Mouse (Mus musculus) midbrain, embryonic 11.5 days (tissue): ENCODE measurements around the gene Ampd3. TPM values are rescaled to one million over a fixed set of nuclear protein-coding genes. Genes with fewer than 3 reads are reported as not detected.

ENCODE experiments used
- ATAC-seq: fragments of 200-750 bp; cut with Nextera tagmentation; 2 replicates; pipeline ENCODE4 v1.8.0; 2017; ENCODE audit warnings: moderate TSS enrichment, moderate library complexity; ENCODE audit not compliant: low FRiP score
- DNase-seq: peaks from one replicate; pipeline ENCODE4 v3.0.0; 2015; ENCODE audit warnings: low spot score; ENCODE audit errors: missing footprints
- H3K27ac ChIP-seq: fragments of 300-500 bp; sonication (generic); 2 replicates; pipeline ENCODE4 v1.5.1; 2014; ENCODE audit warnings: low read depth, low read length
- H3K27me3 ChIP-seq: fragments of 300-500 bp; sonication (generic); 2 replicates; pipeline ENCODE4 v1.6.1; 2014; ENCODE audit warnings: mild to moderate bottlenecking, low read length, moderate library complexity, mixed read lengths; ENCODE audit not compliant: control insufficient read depth, insufficient read depth
- H3K36me3 ChIP-seq: fragments of 300-500 bp; sonication (generic); 2 replicates; pipeline ENCODE4 v1.6.1; 2014; ENCODE audit warnings: mild to moderate bottlenecking, low read length, moderate library complexity, mixed read lengths; ENCODE audit not compliant: control insufficient read depth, insufficient read depth
- H3K4me1 ChIP-seq: fragments of 300-500 bp; sonication (generic); 2 replicates; pipeline ENCODE4 v1.6.1; 2014; ENCODE audit warnings: low read length; ENCODE audit not compliant: control insufficient read depth, insufficient read depth
- H3K4me2 ChIP-seq: fragments of 300-500 bp; sonication (generic); 2 replicates; pipeline ENCODE4 v1.6.1; 2014; ENCODE audit warnings: mild to moderate bottlenecking, moderate library complexity
- H3K4me3 ChIP-seq: fragments of 300-500 bp; sonication (generic); 2 replicates; pipeline ENCODE4 v1.5.1; 2014; ENCODE audit warnings: low read depth, low read length
- H3K9ac ChIP-seq: fragments of 300-500 bp; sonication (generic); 2 replicates; pipeline ENCODE4 v1.6.1; 2014; ENCODE audit warnings: low read length
- H3K9me3 ChIP-seq: fragments of 300-500 bp; sonication (generic); 2 replicates; pipeline ENCODE4 v1.6.1; 2016; ENCODE audit warnings: low read length; ENCODE audit not compliant: control insufficient read depth
- WGBS: fragments of 180-500 bp; shearing (Covaris S2); extraction: QIAGEN DNeasy Blood & Tissue Kit; methylation state at CpG from one replicate; pipeline ENCODE4 v1.1.7; 2014; 5-methylcytosine and 5-hydroxymethylcytosine counted together
- polyA plus RNA-seq: library from polyadenylated mRNA; unstranded; fragments of >200 nt; fragmentation: Nextera tagmentation; extraction: Ambion mirVana; gene quantifications from 2 replicates; pipeline ENCODE4 v1.2.1, GENCODE M21; 2014

The Ampd3 gene
- polyA plus RNA-seq, 1 experiment from 2014 or later: 1.4 TPM

DNA sequence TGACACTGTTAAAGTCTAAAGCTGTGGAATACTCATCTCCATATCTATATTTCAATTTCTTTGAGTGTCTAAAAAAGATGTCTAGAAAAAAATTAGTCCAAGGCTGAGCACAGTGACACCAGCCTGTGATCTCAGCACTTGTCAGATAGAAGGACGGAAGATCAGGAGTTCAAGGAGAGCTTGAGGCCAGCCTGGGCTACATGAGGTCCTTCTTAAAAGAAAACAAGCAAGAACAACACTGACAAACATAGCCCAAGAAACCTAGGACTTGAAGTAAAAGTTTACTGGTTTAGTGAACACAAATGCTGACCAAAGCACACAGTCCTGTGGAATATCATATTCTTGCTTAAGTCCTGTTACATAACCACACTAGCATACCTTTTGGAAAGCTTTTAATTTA lies 66.0 kb downstream of the Ampd3 start:
- no peak overlapping the region for H3K9ac ChIP-seq
- WGBS: 96% methylated on average over 1 of the region's 1 CpGs
- H3K4me2 ChIP-seq: no peak overlapping the region
- no peak for ATAC-seq
- no peaks in the 10 kb centered on the region for H3K4me1 ChIP-seq
- no peaks in the 10 kb centered on the region for H3K36me3 ChIP-seq
- DNase-seq: no peak
- H3K9me3 ChIP-seq: no peaks in the 10 kb centered on the region
- H3K27ac ChIP-seq: no peak overlapping the region
- H3K4me3 ChIP-seq: no peak overlapping the region
- H3K27me3 ChIP-seq: no peaks in the 10 kb centered on the region

DNA sequence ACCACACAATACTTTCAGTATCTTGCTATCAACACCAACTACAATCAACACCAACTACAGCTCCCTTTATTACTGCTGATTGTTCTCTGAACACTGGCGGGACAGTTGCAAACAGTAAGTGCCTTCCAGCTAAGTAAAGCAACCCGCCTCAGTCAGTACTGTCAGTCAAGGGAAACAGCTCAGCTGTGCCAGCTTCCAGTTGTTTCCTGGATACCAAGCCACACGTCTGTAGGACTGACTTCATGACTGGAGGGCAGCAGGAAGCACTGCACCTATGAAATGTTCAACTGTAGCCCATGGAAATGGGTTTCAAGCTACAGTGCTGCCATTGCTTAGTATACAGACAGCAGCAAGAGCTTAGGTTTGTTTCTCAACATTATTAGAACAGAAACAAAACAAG lies 66.5 kb downstream of the Ampd3 start:
- Histone ChIP-seq H3K27me3 (no peaks in the 10 kb centered on the region), H3K36me3 (no peaks in the 10 kb centered on the region), H3K9ac (no peak overlapping the region), H3K9me3 (no peaks in the 10 kb centered on the region), H3K27ac (no peak overlapping the region), H3K4me2 (no peak overlapping the region), H3K4me3 (no peak overlapping the region), H3K4me1 (no peaks in the 10 kb centered on the region)
- WGBS: 72% methylated on average over 3 of the region's 3 CpGs
- DNase-seq: no peak
- ATAC-seq: no peak

DNA sequence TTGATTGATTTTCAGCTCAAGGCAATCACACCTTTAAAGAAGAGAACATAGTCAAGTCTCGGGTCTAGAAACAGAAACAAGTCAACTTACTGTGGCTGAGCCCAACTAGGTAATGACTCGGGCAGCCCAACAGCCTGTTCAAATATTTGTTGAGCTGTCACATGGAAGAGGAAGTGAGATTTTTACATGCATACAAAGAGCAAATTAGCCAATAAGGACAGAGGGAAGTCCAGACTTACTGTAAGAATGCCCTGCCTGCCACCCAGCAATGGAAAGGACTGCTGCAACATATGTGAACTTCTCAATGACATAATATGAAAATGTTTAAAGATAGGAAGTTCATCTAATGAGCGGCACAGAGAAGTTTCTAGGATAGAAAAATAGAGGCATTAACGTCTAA lies 72.3 kb downstream of the Ampd3 start:
- Histone ChIP-seq H3K4me1 (peaks cover 4% of the 10 kb centered on the region), H3K9ac (no peak overlapping the region), H3K27me3 (no peaks in the 10 kb centered on the region), H3K27ac (no peak overlapping the region), H3K36me3 (no peaks in the 10 kb centered on the region), H3K4me2 (no peak overlapping the region), H3K4me3 (no peak overlapping the region), H3K9me3 (no peaks in the 10 kb centered on the region)
- no peak for DNase-seq
- WGBS: 82% methylated on average over 4 of the region's 4 CpGs
- ATAC-seq: no peak

DNA sequence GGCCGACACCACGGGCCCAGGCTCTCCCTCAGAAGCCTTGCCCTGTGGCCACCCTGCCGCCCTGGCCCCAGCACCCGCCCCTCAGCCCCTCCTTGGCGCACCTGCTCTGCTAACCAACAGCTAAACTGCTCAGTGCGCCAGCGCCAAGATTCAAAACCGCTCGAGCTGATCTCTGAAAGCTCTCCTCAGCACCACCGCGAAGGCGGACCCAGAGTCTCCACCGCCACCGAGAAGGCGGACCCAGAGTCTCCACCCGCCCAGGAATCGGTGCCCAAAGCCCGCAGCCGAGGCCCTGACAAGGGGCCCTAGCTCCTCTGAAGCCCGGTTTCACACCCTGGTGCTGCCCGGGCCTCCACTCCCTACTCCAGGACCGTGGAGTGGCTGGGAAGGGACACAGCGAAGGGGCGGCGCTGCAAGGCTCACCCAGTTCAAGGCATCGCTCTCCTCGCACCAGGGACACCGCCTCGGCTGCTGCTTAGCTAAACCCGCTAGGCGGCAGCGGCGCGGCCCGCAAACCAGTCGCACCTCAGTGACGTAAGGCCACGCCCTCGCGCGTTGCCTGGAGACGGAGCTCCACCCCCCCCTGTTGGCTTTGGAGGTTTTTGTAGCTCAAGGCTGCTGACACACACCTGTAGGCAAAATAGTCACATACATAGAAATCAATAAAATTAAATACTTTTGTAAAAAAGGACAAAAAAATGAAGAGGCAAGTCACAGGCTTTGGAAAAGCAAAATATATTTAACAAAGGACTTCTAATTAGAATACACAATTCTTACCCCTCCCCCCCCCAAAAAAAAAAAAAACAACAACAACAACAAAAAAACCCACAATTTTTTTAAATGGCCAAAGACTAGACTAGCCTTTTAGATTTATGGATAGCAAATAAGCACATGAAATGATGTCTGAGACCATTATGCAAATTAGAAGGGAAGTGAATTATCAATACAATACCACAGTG lies 76.2 kb downstream of the Ampd3 start, which contains the start of gene Rnf141:
TSS of gene Rnf141 (minus strand) at position 542 of the 959 bp plus-strand sequence.
- DNase-seq (peak; percentile 99), ATAC-seq (peak; percentile 96)
- H3K9me3 ChIP-seq: no peaks in the 10 kb centered on the region; the same call in 1 of the 2 replicates
- peak within 1 kb of the TSS; percentile 84 for H3K9ac ChIP-seq
- H3K27ac ChIP-seq: peak within 1 kb of the TSS; percentile 67
- under 1% methylated on average over 42 of the region's 42 CpGs for WGBS
- H3K4me1 ChIP-seq: peaks cover 4% of the 10 kb centered on the region
- H3K4me3 ChIP-seq: peak within 1 kb of the TSS; percentile 70
- peak within 1 kb of the TSS; percentile 69 for H3K4me2 ChIP-seq
- no peaks in the 10 kb centered on the region for H3K36me3 ChIP-seq
- H3K27me3 ChIP-seq: no peaks in the 10 kb centered on the region

DNA sequence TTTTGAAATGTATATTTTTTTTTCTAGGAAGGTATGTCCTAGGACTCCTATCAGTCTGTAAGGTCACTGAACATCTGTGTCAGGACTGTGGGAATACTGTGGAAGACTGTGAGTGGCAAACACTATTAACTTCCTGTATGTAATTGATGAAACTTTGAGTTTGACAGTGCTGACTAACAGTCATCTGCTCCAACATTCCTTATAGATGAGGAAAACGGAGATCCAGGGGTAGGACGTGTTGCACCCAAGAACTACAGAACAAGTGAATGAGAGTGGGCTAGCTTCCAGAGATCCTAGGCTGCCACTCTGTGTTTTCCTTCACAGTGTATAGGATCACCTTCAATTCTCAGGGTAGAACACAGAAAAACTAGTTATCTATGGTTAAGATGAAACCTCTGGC lies 79.3 kb downstream of the Ampd3 start:
- H3K4me1 ChIP-seq: peaks cover 4% of the 10 kb centered on the region
- no peak overlapping the region for H3K4me3 ChIP-seq
- H3K27me3 ChIP-seq: no peaks in the 10 kb centered on the region
- no peak overlapping the region for H3K9ac ChIP-seq
- no peak overlapping the region for H3K27ac ChIP-seq
- DNase-seq (no peak), ATAC-seq (no peak)
- 91% methylated on average over 2 of the region's 2 CpGs for WGBS
- no peak overlapping the region for H3K4me2 ChIP-seq
- no peaks in the 10 kb centered on the region; the same call in 1 of the 2 replicates for H3K9me3 ChIP-seq
- H3K36me3 ChIP-seq: no peaks in the 10 kb centered on the region

DNA sequence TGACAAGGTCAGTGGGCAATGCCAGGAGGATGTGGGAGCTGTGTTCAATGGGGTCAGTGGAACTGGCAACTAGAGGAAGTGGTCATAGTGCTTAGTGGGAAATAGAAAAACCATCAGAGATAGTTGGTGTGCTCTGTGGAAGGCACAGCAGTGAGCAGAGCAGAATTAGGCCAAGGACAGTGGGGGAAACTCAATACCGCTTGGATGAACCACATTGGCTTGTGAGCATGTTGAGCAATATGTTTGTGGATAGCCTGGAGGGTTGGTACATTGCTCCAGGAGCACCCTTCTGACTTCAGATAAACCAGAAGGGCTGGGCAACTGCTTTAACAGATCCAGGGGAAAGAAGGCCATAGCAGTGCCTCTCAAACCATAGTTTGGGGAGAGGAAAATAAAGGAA lies 80.4 kb downstream of the Ampd3 start:
- H3K27ac ChIP-seq: no peak overlapping the region
- DNase-seq (no peak), ATAC-seq (no peak)
- H3K9me3 ChIP-seq: no peaks in the 10 kb centered on the region; the same call in 1 of the 2 replicates
- no peak overlapping the region for H3K4me2 ChIP-seq
- H3K9ac ChIP-seq: no peak overlapping the region
- no peaks in the 10 kb centered on the region for H3K36me3 ChIP-seq
- H3K27me3 ChIP-seq: no peaks in the 10 kb centered on the region
- 78% methylated on average over 1 of the region's 1 CpGs for WGBS
- no peak overlapping the region for H3K4me3 ChIP-seq
- peaks cover 2% of the 10 kb centered on the region for H3K4me1 ChIP-seq

DNA sequence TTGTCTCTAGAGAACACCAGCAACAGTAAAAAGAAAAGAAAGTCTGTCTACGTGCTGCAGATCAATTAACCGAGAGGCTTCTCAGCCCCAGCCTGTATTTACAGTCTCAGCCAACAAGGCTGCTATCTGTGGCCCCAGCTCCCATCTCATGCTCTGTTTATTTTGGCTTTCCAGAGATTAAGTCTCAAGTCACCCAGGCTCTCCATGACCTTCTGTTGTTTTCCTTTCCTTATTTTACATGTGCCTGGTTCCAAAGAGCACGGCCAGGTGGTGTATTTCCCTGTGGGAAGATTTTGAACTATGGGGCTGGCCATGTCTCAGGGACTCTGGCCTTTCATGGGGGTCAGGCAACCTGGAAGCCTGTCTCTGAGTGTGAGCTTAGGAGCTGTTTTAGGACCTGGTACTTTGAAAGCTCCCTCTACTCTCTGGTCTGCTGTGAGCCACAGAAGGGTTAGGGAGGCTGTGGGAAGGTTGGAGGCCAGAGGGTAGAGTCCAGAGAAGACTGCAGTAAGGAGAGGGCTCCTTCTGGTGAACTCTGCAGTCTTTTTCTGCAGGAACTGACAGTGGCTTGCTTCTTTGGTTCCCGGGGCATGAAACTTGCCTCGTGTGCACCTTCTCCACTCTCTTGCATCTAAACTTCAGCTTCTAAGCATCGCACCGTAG lies 83.7 kb downstream of the Ampd3 start:
- Histone ChIP-seq H3K9me3 (no peaks in the 10 kb centered on the region), H3K4me3 (no peak overlapping the region), H3K4me2 (no peak overlapping the region), H3K27ac (no peak overlapping the region), H3K27me3 (no peaks in the 10 kb centered on the region), H3K36me3 (no peaks in the 10 kb centered on the region), H3K4me1 (no peaks in the 10 kb centered on the region), H3K9ac (no peak overlapping the region)
- 75% methylated on average over 7 of the region's 7 CpGs for WGBS
- ATAC-seq (no peak), DNase-seq (no peak)

DNA sequence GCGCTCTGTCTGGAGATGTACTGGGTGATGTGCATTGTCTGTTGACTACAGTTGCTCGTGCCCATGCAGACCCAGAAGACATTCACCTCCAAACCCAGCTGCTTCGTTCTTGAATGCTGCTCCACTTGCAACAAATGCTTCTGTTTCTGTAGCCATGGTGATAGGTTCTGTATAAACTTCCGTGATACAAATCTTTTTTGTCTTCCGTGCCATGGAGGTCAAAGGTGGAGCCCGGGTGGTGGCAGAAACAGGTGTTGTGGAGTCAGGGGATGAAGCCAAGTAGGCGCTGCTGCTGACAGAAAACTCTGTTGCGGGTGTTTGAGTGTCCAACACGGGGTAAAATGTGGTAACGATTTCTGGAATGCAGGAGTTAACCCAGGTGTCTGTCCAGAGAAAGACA lies 85.6 kb downstream of the Ampd3 start:
- Histone ChIP-seq H3K36me3 (no peaks in the 10 kb centered on the region), H3K9ac (no peak overlapping the region), H3K27me3 (no peaks in the 10 kb centered on the region), H3K4me3 (no peak overlapping the region), H3K27ac (no peak overlapping the region), H3K4me2 (no peak overlapping the region), H3K9me3 (no peaks in the 10 kb centered on the region), H3K4me1 (no peaks in the 10 kb centered on the region)
- DNase-seq (no peak), ATAC-seq (no peak)
- 63% methylated on average over 10 of the region's 10 CpGs for WGBS

DNA sequence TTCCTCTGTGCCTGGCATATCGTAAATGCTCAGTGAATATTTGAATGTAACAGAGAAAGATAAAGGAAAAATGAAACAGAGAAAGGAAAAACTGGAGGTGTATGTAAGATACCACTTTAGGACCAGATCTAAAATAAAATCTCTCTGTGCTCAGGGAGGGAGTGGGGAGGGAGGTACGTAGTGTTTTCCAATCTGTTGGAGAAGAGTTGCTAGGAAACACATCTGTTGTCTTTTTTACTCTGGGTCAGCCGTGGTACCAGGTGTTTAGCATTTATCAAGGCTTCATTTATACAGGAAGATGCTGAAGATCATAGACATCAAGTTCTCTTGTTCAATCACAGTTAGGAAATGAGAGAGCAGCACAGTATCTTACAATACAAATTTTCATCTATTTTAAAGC lies 86.5 kb downstream of the Ampd3 start:
- Histone ChIP-seq H3K9ac (no peak overlapping the region), H3K9me3 (no peaks in the 10 kb centered on the region), H3K4me3 (no peak overlapping the region), H3K27me3 (no peaks in the 10 kb centered on the region), H3K4me1 (no peaks in the 10 kb centered on the region), H3K27ac (no peak overlapping the region), H3K4me2 (no peak overlapping the region), H3K36me3 (no peaks in the 10 kb centered on the region)
- 56% methylated on average over 3 of the region's 3 CpGs for WGBS
- DNase-seq (no peak), ATAC-seq (no peak)
